Mouse (Mus musculus): Measurements from ENCODE around the gene Gkap1.

- TF ChIP-seq CTCF (IDR thresholded peaks at IDR 0.05; ENCODE audit: control insufficient read depth, insufficient read depth, low read length) (no peak), POLR2A (IDR thresholded peaks at IDR 0.05; ENCODE audit: borderline replicate concordance, control insufficient read depth, low read depth, low read length) (no peak)
Observed at GRCm38 (mm10) chr13:58217536-58217935, 58.0 kb downstream of the Gkap1 start.

Data from bone marrow, adult 2 months (tissue).